Mouse (Mus musculus): ENCODE measurements around the gene Ddost. TPM values are rescaled to one million over a fixed set of nuclear protein-coding genes. Genes with fewer than 3 reads are reported as not detected.

Gene Ddost
- 217 and 246 TPM in 2 replicates for polyA plus RNA-seq (2015; fragmentation: Nextera tagmentation; extraction: Ambion mirVana)

- Histone ChIP-seq H3K4me1 (peaks cover 38% of the 10 kb centered on the region), H3K4me2 (peak within 1 kb of the TSS; percentile 94), H3K27ac (replicated peaks) (peak within 1 kb of the TSS; percentile 88), H3K4me3 (replicated peaks) (peak within 1 kb of the TSS; percentile 95), H3K9me3 (replicated peaks) (no peaks in the 10 kb centered on the region), H3K36me3 (peaks cover 20% of the 10 kb centered on the region), H3K27me3 (replicated peaks) (no peaks in the 10 kb centered on the region), H3K9ac (replicated peaks) (peak within 1 kb of the TSS; percentile 97)
- under 1% methylated on average over 60 of the region's 64 CpGs for WGBS
- ATAC-seq (ENCODE audit: low FRiP score), result peak; percentile 98
Measured at GRCm38 (mm10) chr4:138304340-138305104, at the start of gene Ddost. Ddost (plus strand) TSS chr4:138304730.

GRCm38 (mm10) chr4:138257116-138257687 is 47.3 kb upstream of the Ddost start:
- Histone ChIP-seq H3K36me3 (peaks cover 16% of the 10 kb centered on the region; the same call in 1 of the 2 replicates), H3K4me3 (replicated peaks) (no peak overlapping the region), H3K4me2 (no peak overlapping the region), H3K9me3 (replicated peaks) (no peaks in the 10 kb centered on the region), H3K4me1 (peaks cover 23% of the 10 kb centered on the region), H3K27me3 (replicated peaks) (no peaks in the 10 kb centered on the region), H3K9ac (replicated peaks) (no peak overlapping the region), H3K27ac (replicated peaks) (no peak overlapping the region)
- no peak for ATAC-seq (ENCODE audit: low FRiP score)
- 89% methylated on average over 22 of the region's 22 CpGs for WGBS

- 83% methylated on average over 7 of the region's 7 CpGs for WGBS
- Histone ChIP-seq H3K27me3 (replicated peaks) (peaks cover 5% of the 10 kb centered on the region), H3K27ac (replicated peaks) (no peak overlapping the region), H3K9ac (replicated peaks) (no peak overlapping the region), H3K36me3 (peaks cover 16% of the 10 kb centered on the region; the same call in 1 of the 2 replicates), H3K9me3 (replicated peaks) (no peaks in the 10 kb centered on the region), H3K4me3 (replicated peaks) (no peak overlapping the region), H3K4me1 (peaks cover 16% of the 10 kb centered on the region), H3K4me2 (no peak overlapping the region)
- no peak for ATAC-seq (ENCODE audit: low FRiP score)
Measured at GRCm38 (mm10) chr4:138258663-138259062, 45.9 kb upstream of the Ddost start.

GRCm38 (mm10) chr4:138259482-138259881 is 45.0 kb upstream of the Ddost start:
- no peak overlapping the region for H3K9ac ChIP-seq (replicated peaks)
- H3K36me3 ChIP-seq, result peaks cover 16% of the 10 kb centered on the region; the same call in 1 of the 2 replicates
- H3K27me3 ChIP-seq (replicated peaks), result peaks cover 9% of the 10 kb centered on the region
- no peak overlapping the region for H3K4me3 ChIP-seq (replicated peaks)
- H3K4me1 ChIP-seq, result peaks cover 13% of the 10 kb centered on the region
- H3K9me3 ChIP-seq (replicated peaks), result no peaks in the 10 kb centered on the region
- no peak overlapping the region for H3K27ac ChIP-seq (replicated peaks)
- ATAC-seq (ENCODE audit: low FRiP score), result no peak
- H3K4me2 ChIP-seq, result no peak overlapping the region
- WGBS, result 92% methylated on average over 5 of the region's 5 CpGs

GRCm38 (mm10) chr4:138261843-138262681 is 42.5 kb upstream of the Ddost start:
- peaks cover 9% of the 10 kb centered on the region for H3K27me3 ChIP-seq (replicated peaks)
- under 1% methylated on average over 78 of the region's 78 CpGs for WGBS
- H3K27ac ChIP-seq (replicated peaks), result peak overlapping the region; percentile 70
- H3K9me3 ChIP-seq (replicated peaks), result no peaks in the 10 kb centered on the region
- peaks cover 16% of the 10 kb centered on the region; the same call in 1 of the 2 replicates for H3K36me3 ChIP-seq
- ATAC-seq (ENCODE audit: low FRiP score), result peak; percentile 93
- peaks cover 13% of the 10 kb centered on the region for H3K4me1 ChIP-seq
- peak overlapping the region; percentile 69 for H3K4me3 ChIP-seq (replicated peaks)
- H3K4me2 ChIP-seq, result peak overlapping the region; percentile 69
- H3K9ac ChIP-seq (replicated peaks), result peak overlapping the region; percentile 42

- Histone ChIP-seq H3K4me3 (replicated peaks) (no peak overlapping the region), H3K27ac (replicated peaks) (no peak overlapping the region), H3K9ac (replicated peaks) (no peak overlapping the region), H3K9me3 (replicated peaks) (no peaks in the 10 kb centered on the region), H3K4me2 (no peak overlapping the region), H3K36me3 (no peaks in the 10 kb centered on the region), H3K4me1 (peaks cover 12% of the 10 kb centered on the region), H3K27me3 (replicated peaks) (peaks cover 9% of the 10 kb centered on the region)
- WGBS, result 90% methylated on average over 10 of the region's 10 CpGs
- no peak for ATAC-seq (ENCODE audit: low FRiP score)
Measured at GRCm38 (mm10) chr4:138267869-138268268, 36.7 kb upstream of the Ddost start.

GRCm38 (mm10) chr4:138272011-138272997 is 32.2 kb upstream of the Ddost start:
- no peak overlapping the region for H3K4me2 ChIP-seq
- peak overlapping the region; percentile 19; the same call in 1 of the 2 replicates for H3K27ac ChIP-seq (replicated peaks)
- peak; percentile 66 for ATAC-seq (ENCODE audit: low FRiP score)
- 66% methylated on average over 14 of the region's 14 CpGs for WGBS
- no peaks in the 10 kb centered on the region for H3K36me3 ChIP-seq
- H3K27me3 ChIP-seq (replicated peaks), result no peaks in the 10 kb centered on the region
- no peaks in the 10 kb centered on the region for H3K9me3 ChIP-seq (replicated peaks)
- H3K4me3 ChIP-seq (replicated peaks), result no peak overlapping the region
- peaks cover 10% of the 10 kb centered on the region; the same call in 1 of the 2 replicates for H3K4me1 ChIP-seq
- no peak overlapping the region for H3K9ac ChIP-seq (replicated peaks)

GRCm38 (mm10) chr4:138278346-138278745 is 26.2 kb upstream of the Ddost start:
- Histone ChIP-seq H3K36me3 (no peaks in the 10 kb centered on the region), H3K9ac (replicated peaks) (no peak overlapping the region), H3K27me3 (replicated peaks) (no peaks in the 10 kb centered on the region), H3K4me3 (replicated peaks) (no peak overlapping the region), H3K27ac (replicated peaks) (no peak overlapping the region), H3K4me2 (no peak overlapping the region), H3K9me3 (replicated peaks) (no peaks in the 10 kb centered on the region), H3K4me1 (no peaks in the 10 kb centered on the region)
- 69% methylated on average over 7 of the region's 7 CpGs for WGBS
- ATAC-seq (ENCODE audit: low FRiP score), result no peak

- no peak overlapping the region for H3K4me2 ChIP-seq
- H3K27ac ChIP-seq (replicated peaks), result no peak overlapping the region
- no peaks in the 10 kb centered on the region for H3K9me3 ChIP-seq (replicated peaks)
- peak; percentile 58; the same call in 1 of the 2 replicates for ATAC-seq (ENCODE audit: low FRiP score)
- H3K4me3 ChIP-seq (replicated peaks), result no peak overlapping the region
- no peaks in the 10 kb centered on the region for H3K36me3 ChIP-seq
- H3K4me1 ChIP-seq, result peaks cover 4% of the 10 kb centered on the region; the same call in 1 of the 2 replicates
- WGBS, result 25% methylated on average over 4 of the region's 4 CpGs
- no peak overlapping the region for H3K9ac ChIP-seq (replicated peaks)
- no peaks in the 10 kb centered on the region for H3K27me3 ChIP-seq (replicated peaks)
Measured at GRCm38 (mm10) chr4:138282834-138283233, 21.7 kb upstream of the Ddost start.

GRCm38 (mm10) chr4:138286411-138286810 is 18.1 kb upstream of the Ddost start:
- H3K36me3 ChIP-seq, result no peaks in the 10 kb centered on the region
- no peak overlapping the region for H3K27ac ChIP-seq (replicated peaks)
- ATAC-seq (ENCODE audit: low FRiP score), result no peak
- H3K9me3 ChIP-seq (replicated peaks), result no peaks in the 10 kb centered on the region
- no peak overlapping the region for H3K9ac ChIP-seq (replicated peaks)
- no peak overlapping the region for H3K4me3 ChIP-seq (replicated peaks)
- H3K4me1 ChIP-seq, result peaks cover 4% of the 10 kb centered on the region; the same call in 1 of the 2 replicates
- WGBS, result 93% methylated on average over 12 of the region's 12 CpGs
- no peaks in the 10 kb centered on the region for H3K27me3 ChIP-seq (replicated peaks)
- H3K4me2 ChIP-seq, result no peak overlapping the region
